In the genomic region with DNA sequence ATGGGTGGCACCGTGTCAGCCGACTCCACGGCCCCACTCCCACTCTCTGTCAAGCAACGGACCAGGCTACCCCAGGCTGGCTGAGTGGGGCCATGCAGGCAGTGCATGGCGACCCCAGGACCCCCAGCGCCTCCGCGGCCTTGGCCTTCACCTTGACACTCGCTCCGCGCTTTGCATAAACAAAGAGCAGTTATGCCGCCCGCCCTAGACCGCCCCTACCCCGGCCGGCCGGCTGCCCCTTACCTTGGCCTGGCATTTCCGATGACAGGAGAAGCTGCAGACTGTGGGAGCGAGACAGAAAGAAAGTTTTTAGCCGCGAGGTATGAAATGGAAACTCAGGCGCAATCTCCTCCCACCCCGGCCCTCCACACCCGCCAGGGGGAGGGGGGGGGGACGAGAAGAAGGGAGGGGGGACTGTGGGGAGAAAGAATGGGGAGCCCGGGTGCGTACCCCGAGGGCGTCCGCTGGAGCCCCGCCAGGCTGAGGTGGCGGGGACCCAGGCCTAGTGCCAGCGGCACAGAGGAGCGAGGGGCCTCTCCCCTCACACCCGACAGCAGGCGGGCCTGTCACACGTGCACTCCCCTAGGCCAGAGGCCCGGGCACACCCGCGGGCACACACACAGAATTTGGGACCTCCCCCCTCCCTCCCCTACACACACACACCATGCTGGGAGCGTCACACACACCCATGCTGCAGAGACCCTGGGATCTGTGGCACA, we compare ENCODE assay signal across 8 mouse cellular contexts. TPM values are rescaled to one million over a fixed set of nuclear protein-coding genes. Genes with fewer than 3 reads are reported as not detected.
DNase-seq lines count a peak whose midpoint lies in the region; ATAC-seq and TF ChIP-seq lines count a peak whose summit lies in the region.

No protein-coding gene starts in this region.

- H3K27me3 ChIP-seq in heart, embryonic 16.5 days (ENCODE audit: control insufficient read depth, insufficient read depth, low read length), result no peaks in the 10 kb centered on the region
- H3K27me3 ChIP-seq in limb, embryonic 14.5 days (ENCODE audit: control insufficient read depth, insufficient read depth, low read length), result no peaks in the 10 kb centered on the region
- 0 out of 2 replicates have a peak, but pooled peaks cover 12% of the 10 kb centered on the region for H3K27me3 ChIP-seq in neural tube, embryonic 11.5 days (ENCODE audit: control insufficient read depth, insufficient read depth, low read length)

- 3% methylated on average over 40 of the region's 41 CpGs for WGBS in heart, embryonic 16.5 days
- WGBS in limb, embryonic 14.5 days, result 7% methylated on average over 23 of the region's 41 CpGs
- 7% methylated on average over 36 of the region's 41 CpGs for WGBS in neural tube, embryonic 11.5 days

- H3K4me1 ChIP-seq in heart, embryonic 16.5 days (ENCODE audit: control insufficient read depth, insufficient read depth, low read length), result peaks cover 49% of the 10 kb centered on the region
- peaks cover 38% of the 10 kb centered on the region for H3K4me1 ChIP-seq in limb, embryonic 14.5 days (ENCODE audit: control insufficient read depth, insufficient read depth, low read length)
- peaks cover 11% of the 10 kb centered on the region for H3K4me1 ChIP-seq in neural tube, embryonic 11.5 days (ENCODE audit: control insufficient read depth, insufficient read depth, low read length)

- TF ChIP-seq CTCF in brain, embryonic 14.5 days (IDR thresholded peaks at IDR 0.05; ENCODE audit: borderline replicate concordance, extremely low read depth, insufficient read depth, insufficient read length), result no peak

- peak overlapping the region; percentile 92 for H3K4me2 ChIP-seq in heart, embryonic 16.5 days (ENCODE audit: low read depth, low read length)
- H3K4me2 ChIP-seq in limb, embryonic 14.5 days (replicated peaks; ENCODE audit: low read depth, low read length, severe bottlenecking), result peak overlapping the region; percentile 78
- H3K4me2 ChIP-seq in neural tube, embryonic 11.5 days (ENCODE audit: low read depth), result peak overlapping the region; percentile 48

- no peaks in the 10 kb centered on the region for H3K36me3 ChIP-seq in heart, embryonic 16.5 days (ENCODE audit: control insufficient read depth, insufficient read depth)
- peaks cover 9% of the 10 kb centered on the region; the same call in 1 of the 2 replicates for H3K36me3 ChIP-seq in limb, embryonic 14.5 days (ENCODE audit: control insufficient read depth, insufficient read depth, low read length)
- no peaks in the 10 kb centered on the region for H3K36me3 ChIP-seq in neural tube, embryonic 11.5 days (ENCODE audit: control insufficient read depth, insufficient read depth, low read length)

- DNase-seq in adrenal gland, adult 18-20 months (ENCODE audit: low spot score in 2 of 2), result peak; percentile 51
- no peak for DNase-seq in adrenal gland, adult 8-10 months
- DNase-seq in brain, embryonic 14.5 days (ENCODE audit: low read depth), result peak; percentile 74
- peak; percentile 47 for DNase-seq in limb, embryonic 14.5 days (ENCODE audit: low spot score)
- peak; percentile 39 for DNase-seq in neural tube, embryonic 11.5 days (ENCODE audit: low spot score)
- DNase-seq in layer of hippocampus, adult 18-20 months (ENCODE audit: low spot score in 2 of 2), result no peak

- peak overlapping the region; percentile 93 for H3K27ac ChIP-seq in heart, embryonic 16.5 days (ENCODE audit: low read length)
- H3K27ac ChIP-seq in limb, embryonic 14.5 days (replicated peaks; ENCODE audit: low read depth, low read length), result peak overlapping the region; percentile 75
- no peak overlapping the region for H3K27ac ChIP-seq in neural tube, embryonic 11.5 days (ENCODE audit: low read depth, low read length)

- peak overlapping the region; percentile 76 for H3K4me3 ChIP-seq in heart, embryonic 16.5 days (ENCODE audit: low read length)
- H3K4me3 ChIP-seq in limb, embryonic 14.5 days (replicated peaks; ENCODE audit: low read length), result peak overlapping the region; percentile 54
- peak overlapping the region; percentile 20 for H3K4me3 ChIP-seq in neural tube, embryonic 11.5 days (ENCODE audit: low read depth, low read length)

- peak; percentile 74 for ATAC-seq in heart, embryonic 16.5 days (replicated peaks; ENCODE audit: extremely low read depth, insufficient read depth, low FRiP score)
- peak; percentile 71 for ATAC-seq in limb, embryonic 14.5 days (ENCODE audit: low FRiP score, low read depth)
- ATAC-seq in neural tube, embryonic 11.5 days (ENCODE audit: insufficient read depth, low FRiP score, low TSS enrichment), result peak; percentile 55; the same call in 1 of the 2 replicates
- ATAC-seq in monocyte, adult 5-6 weeks (replicated peaks; ENCODE audit: insufficient number of reproducible peaks, low FRiP score, low TSS enrichment, poor library complexity, severe bottlenecking), result no peak

- TF ChIP-seq POLR2A in brain, embryonic 14.5 days (IDR thresholded peaks at IDR 0.05; ENCODE audit: borderline replicate concordance, extremely low read depth, insufficient read depth, insufficient read length, poor library complexity, severe bottlenecking), result no peak
- TF ChIP-seq POLR2A in limb, embryonic 14.5 days (IDR thresholded peaks at IDR 0.05; ENCODE audit: borderline replicate concordance, extremely low read depth, insufficient read depth, insufficient read length), result no peak

- peak overlapping the region; percentile 92 for H3K9ac ChIP-seq in heart, embryonic 16.5 days (ENCODE audit: low read length)
- H3K9ac ChIP-seq in limb, embryonic 14.5 days (ENCODE audit: low read depth, low read length, severe bottlenecking), result peak overlapping the region; percentile 69
- peak overlapping the region; percentile 44; the same call in 1 of the 2 replicates for H3K9ac ChIP-seq in neural tube, embryonic 11.5 days (ENCODE audit: low read length)

- no peaks in the 10 kb centered on the region for H3K9me3 ChIP-seq in heart, embryonic 16.5 days (replicated peaks; ENCODE audit: control insufficient read depth, low read length)
- no peaks in the 10 kb centered on the region for H3K9me3 ChIP-seq in limb, embryonic 14.5 days (ENCODE audit: control insufficient read depth, low read length)
- H3K9me3 ChIP-seq in neural tube, embryonic 11.5 days (ENCODE audit: control insufficient read depth, low read length), result no peaks in the 10 kb centered on the region

RNA-seq across cellular contexts. Expression of a gene that starts 55.7 kb away (rescaled TPM):
- 100 to 1,000 TPM; 389 to 450 TPM for total RNA-seq in adrenal gland, adult 18-20 months (2021)
- 100 to 1,000 TPM; 461 to 578 (median 489) TPM for total RNA-seq in adrenal gland, adult 8-10 months (2022)
- 7.9 and 15.1 TPM in 2 replicates for polyA plus RNA-seq in brain, embryonic 14.5 days (2012; rRNA removed)
- 120 and 144 TPM in 2 replicates for polyA plus RNA-seq in heart, embryonic 16.5 days (2015; fragmentation: Nextera tagmentation; extraction: Ambion mirVana)
- polyA plus RNA-seq in limb, embryonic 14.5 days (2012; rRNA removed), result 38.0 and 67.2 TPM in 2 replicates
- polyA plus RNA-seq in limb, embryonic 14.5 days (2014; fragmentation: Nextera tagmentation; extraction: Ambion mirVana), result 51.3 and 55.9 TPM in 2 replicates
- 17.9 and 19.9 TPM in 2 replicates for polyA plus RNA-seq in neural tube, embryonic 11.5 days (2014; fragmentation: Nextera tagmentation; extraction: Ambion mirVana)
- 1.9 to 2.9 TPM (median 2.0 TPM) in 3 replicates for total RNA-seq in monocyte, adult 5-6 weeks (2017)
- total RNA-seq in layer of hippocampus, adult 18-20 months (2021), result 10 to 100 TPM; 37.0 to 39.6 TPM

RNA-seq across cellular contexts. Expression of a gene that starts 56.8 kb away (rescaled TPM):
- 1 to 10 TPM; 1.3 to 2.0 TPM for total RNA-seq in adrenal gland, adult 18-20 months (2021)
- 1 to 10 TPM; 1.3 to 4.4 (median 2.8) TPM for total RNA-seq in adrenal gland, adult 8-10 months (2022)
- 0.52 and 0.86 TPM in 2 replicates for polyA plus RNA-seq in brain, embryonic 14.5 days (2012; rRNA removed)
- polyA plus RNA-seq in heart, embryonic 16.5 days (2015; fragmentation: Nextera tagmentation; extraction: Ambion mirVana), result 0.45 and 0.91 TPM in 2 replicates
- 0.65 and 0.72 TPM in 2 replicates for polyA plus RNA-seq in limb, embryonic 14.5 days (2012; rRNA removed)
- polyA plus RNA-seq in limb, embryonic 14.5 days (2014; fragmentation: Nextera tagmentation; extraction: Ambion mirVana), result 0.46 and 0.48 TPM in 2 replicates
- 0.38 and 0.78 TPM in 2 replicates for polyA plus RNA-seq in neural tube, embryonic 11.5 days (2014; fragmentation: Nextera tagmentation; extraction: Ambion mirVana)
- 2.6 TPM in 1 of 3 replicates, not detected in the others for total RNA-seq in monocyte, adult 5-6 weeks (2017)
- not detected for total RNA-seq in layer of hippocampus, adult 18-20 months (2021)

Comparison
In these comparisons a context has a peak if more than half of its experiments do, and no peak if none do; other contexts are left out.
1. DNase-seq: peak in adrenal gland, adult 18-20 months (2 of 2), brain, embryonic 14.5 days (single experiment), limb, embryonic 14.5 days (single experiment) and neural tube, embryonic 11.5 days (single experiment); none in adrenal gland, adult 8-10 months (single experiment) and layer of hippocampus, adult 18-20 months (0 of 2).
2. H3K4me3 ChIP-seq: peak in every context shown above with its lines; median percentile 76 in heart, embryonic 16.5 days; 54 in limb, embryonic 14.5 days; 20 in neural tube, embryonic 11.5 days.
3. Peak in every context shown above with its lines, with median percentiles within 50 percentile points of each other: H3K4me2 ChIP-seq and H3K9ac ChIP-seq.